Mouse (Mus musculus) erythroblast, embryonic 14.5 days (primary cell): ENCODE measurements around the gene Msi2. TPM values are rescaled to one million over a fixed set of nuclear protein-coding genes. Genes with fewer than 3 reads are reported as not detected.

Source experiments
- H3K27me3 ChIP-seq: 2 replicates; pipeline ENCODE4 v1.6.1; 2012; ENCODE audit warnings: inconsistent platforms; ENCODE audit not compliant: control insufficient read depth
- H3K36me3 ChIP-seq: 2 replicates; pipeline ENCODE4 v1.6.1; 2012; ENCODE audit warnings: mild to moderate bottlenecking, inconsistent platforms; ENCODE audit not compliant: control insufficient read depth
- H3K4me1 ChIP-seq: 2 replicates; pipeline ENCODE4 v1.6.1; 2012; ENCODE audit warnings: inconsistent platforms; ENCODE audit not compliant: control insufficient read depth
- H3K4me3 ChIP-seq: replicated peaks from 2 replicates; pipeline ENCODE3; 2012; ENCODE audit warnings: moderate library complexity, mild to moderate bottlenecking, inconsistent platforms
- H3K9me3 ChIP-seq: 2 replicates; pipeline ENCODE4 v1.6.1; 2012; ENCODE audit warnings: low read length, inconsistent platforms, mixed read lengths; ENCODE audit not compliant: control insufficient read depth
- GATA1 ChIP-seq: IDR thresholded peaks from 2 replicates; pipeline ENCODE4 v1.6.1; 2012; ENCODE audit warnings: low read length, inconsistent platforms, mixed read lengths
- TAL1 ChIP-seq: IDR thresholded peaks from 3 replicates; pipeline ENCODE4 v1.6.1; 2012; ENCODE audit warnings: low read length, inconsistent platforms, mixed read lengths
- polyA plus RNA-seq: library from polyadenylated mRNA; stranded (reverse); fragments of >175 nt; gene quantifications from 2 replicates; pipeline ENCODE4 v1.2.3, GENCODE M21; 2012

Gene Msi2
- polyA plus RNA-seq, 1 experiment: 0.45 TPM

DNA sequence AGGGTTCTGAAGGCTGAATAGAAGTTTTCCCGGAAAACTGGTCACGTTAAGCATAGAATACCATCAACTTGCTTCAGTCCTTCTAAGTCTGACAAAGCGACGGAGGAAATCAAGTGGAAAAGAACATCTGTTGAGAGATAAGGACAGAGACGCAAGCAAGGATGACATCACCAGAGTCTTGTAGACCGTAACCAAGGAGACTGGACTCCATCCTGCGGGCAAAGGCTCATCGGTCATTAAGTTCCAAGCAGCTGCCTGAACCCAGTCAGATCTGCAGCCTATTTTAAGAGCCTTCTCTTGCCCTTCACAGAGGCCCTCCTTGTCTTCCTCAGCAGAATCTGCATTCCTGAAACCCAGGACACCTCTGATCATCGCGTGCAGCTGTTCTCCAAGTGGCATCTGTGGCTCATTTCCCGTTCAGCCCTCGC is 113.2 kb downstream of the Msi2 start:
- no peaks in the 10 kb centered on the region for H3K9me3 ChIP-seq
- H3K27me3 ChIP-seq: no peaks in the 10 kb centered on the region
- peaks cover 36% of the 10 kb centered on the region for H3K4me1 ChIP-seq
- no peak for TF ChIP-seq TAL1
- TF ChIP-seq GATA1: no peak
- no peak overlapping the region for H3K4me3 ChIP-seq
- H3K36me3 ChIP-seq: no peaks in the 10 kb centered on the region; the same call in 1 of the 2 replicates

DNA sequence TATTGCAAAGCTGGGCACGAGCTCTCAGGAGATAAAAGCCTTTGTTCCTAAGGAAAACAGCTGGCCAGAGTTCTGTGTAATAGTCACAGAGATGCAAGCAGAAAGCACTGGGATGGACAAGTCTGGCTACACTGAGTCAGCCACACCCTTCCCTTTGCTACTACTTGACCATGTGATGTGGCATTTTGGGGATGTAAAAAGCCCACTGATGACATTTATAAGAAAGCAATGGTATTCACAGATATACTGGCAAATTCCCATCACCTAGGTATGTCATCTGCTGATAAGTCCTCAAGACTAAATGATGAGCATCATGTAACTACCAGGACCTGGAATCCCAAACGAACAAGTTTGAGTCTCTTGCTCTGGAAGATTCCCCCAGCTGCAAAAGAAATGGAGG is 113.7 kb downstream of the Msi2 start:
- Histone ChIP-seq H3K36me3 (no peaks in the 10 kb centered on the region; the same call in 1 of the 2 replicates), H3K4me3 (no peak overlapping the region), H3K4me1 (peaks cover 36% of the 10 kb centered on the region), H3K9me3 (no peaks in the 10 kb centered on the region), H3K27me3 (no peaks in the 10 kb centered on the region)
- TF ChIP-seq TAL1 (no peak), GATA1 (no peak)

DNA sequence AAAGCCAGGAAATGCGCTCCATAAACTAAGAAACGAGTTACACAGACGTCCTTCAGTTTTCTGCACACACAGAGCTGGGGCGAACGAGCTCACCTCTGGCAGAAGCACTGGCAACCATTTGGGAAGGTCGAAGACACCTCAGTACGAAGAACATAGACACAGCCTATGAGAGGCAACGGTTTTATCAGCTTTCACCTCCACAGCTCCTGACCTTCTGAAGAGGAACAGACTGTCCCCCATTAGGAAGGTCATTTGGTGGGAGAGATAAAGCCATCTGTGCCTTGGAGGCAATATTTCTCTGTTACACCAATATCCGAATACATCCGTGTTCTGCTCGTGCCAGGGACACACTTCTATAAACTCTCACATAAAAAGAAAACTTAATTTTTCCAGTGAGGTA is 114.9 kb downstream of the Msi2 start:
- TF ChIP-seq GATA1 (no peak), TAL1 (no peak)
- Histone ChIP-seq H3K36me3 (no peaks in the 10 kb centered on the region; the same call in 1 of the 2 replicates), H3K4me1 (peaks cover 31% of the 10 kb centered on the region), H3K9me3 (no peaks in the 10 kb centered on the region), H3K4me3 (no peak overlapping the region), H3K27me3 (no peaks in the 10 kb centered on the region)

DNA sequence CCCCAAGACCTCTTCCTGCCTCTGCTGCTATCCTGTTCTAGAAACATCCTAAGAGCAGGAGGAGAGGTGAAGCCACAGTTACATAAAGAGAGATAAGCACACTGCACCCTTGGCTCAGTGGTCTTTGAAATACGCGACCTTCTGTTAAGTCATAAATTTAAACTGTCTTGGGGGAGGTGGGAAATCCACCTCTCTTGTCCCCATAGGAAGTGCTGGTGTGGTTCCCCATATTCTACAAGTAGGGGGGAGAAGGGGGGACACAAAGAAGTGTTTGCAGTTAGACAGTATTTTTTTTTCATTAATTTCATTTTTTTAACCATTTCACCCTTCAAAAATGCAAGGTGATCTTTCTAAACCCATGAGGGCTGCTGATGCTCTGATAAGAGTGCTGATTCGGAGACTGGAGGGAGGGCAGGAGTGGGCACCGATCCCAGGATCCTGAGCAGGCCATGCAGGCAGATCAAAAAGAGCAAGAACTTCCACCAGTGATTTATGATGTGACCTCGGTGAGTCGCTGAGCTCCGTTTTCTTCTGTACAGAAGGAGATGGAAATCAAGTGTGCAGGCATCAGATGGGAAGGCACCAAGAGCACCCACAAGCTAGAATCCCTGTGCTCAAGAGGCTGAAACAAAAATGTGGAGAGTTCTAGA is 115.7 kb downstream of the Msi2 start:
- H3K4me1 ChIP-seq: peaks cover 27% of the 10 kb centered on the region
- no peaks in the 10 kb centered on the region for H3K9me3 ChIP-seq
- H3K36me3 ChIP-seq: no peaks in the 10 kb centered on the region; the same call in 1 of the 2 replicates
- no peaks in the 10 kb centered on the region for H3K27me3 ChIP-seq
- no peak overlapping the region for H3K4me3 ChIP-seq
- TF ChIP-seq TAL1 (no peak), GATA1 (no peak)

DNA sequence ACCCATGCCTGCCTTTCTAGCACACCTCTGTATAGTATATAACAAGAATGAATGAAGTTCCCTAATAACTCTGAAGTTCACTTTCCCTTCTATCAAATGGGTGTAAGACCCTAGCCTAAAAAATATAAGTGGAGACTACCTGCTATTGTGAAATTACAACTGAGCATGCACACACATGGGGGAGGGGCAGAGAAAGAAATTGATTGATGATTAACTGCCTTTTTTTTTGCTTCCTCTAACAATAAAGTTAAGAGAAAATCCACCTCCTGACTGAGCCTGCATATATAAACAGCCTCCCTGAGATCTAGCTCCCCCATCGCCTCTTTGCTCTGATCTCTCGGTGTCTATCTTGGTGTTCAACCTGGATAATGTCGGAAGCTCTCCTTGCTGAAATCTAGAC is 118.1 kb downstream of the Msi2 start:
- H3K36me3 ChIP-seq: no peaks in the 10 kb centered on the region; the same call in 1 of the 2 replicates
- H3K9me3 ChIP-seq: no peaks in the 10 kb centered on the region
- no peaks in the 10 kb centered on the region for H3K27me3 ChIP-seq
- TF ChIP-seq TAL1 (no peak), GATA1 (no peak)
- peaks cover 23% of the 10 kb centered on the region for H3K4me1 ChIP-seq
- H3K4me3 ChIP-seq: no peak overlapping the region

DNA sequence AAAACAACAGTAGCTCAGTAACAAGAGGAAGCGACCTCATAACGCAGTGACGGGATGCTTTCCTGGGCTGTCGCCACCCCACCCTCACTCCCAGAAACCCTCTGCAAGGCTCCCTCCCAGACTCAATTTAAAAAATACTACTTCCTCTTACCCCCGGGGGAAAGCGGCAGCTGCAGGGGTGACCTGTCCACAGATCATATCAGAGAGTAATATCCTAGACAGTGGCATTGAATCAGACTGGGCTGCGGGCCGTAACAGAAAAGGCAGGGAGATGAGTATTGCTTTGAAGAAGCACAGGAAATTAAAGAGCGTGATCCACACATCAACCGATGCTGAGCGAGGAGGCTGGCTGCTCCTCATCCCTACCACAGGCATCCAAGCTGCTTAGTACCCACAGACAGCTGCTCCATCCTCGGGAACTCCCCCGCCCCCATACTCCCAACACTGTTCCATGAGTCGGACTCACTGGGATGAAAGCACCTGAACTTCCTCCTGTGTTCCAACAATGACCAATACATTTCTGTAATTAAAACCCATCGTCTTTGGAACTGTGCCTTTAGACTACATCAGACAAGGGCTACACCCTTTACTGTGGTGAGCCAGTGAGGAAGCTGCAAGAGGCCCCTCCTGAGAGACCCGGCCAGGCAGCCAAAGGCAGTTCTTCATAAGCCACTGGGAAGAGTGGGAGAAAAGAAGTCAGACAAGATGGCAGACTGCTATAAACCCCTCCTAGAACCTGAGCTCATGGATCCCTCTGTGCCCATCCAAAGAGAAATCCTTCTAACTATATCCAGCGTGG is 118.8 kb downstream of the Msi2 start:
- TF ChIP-seq GATA1 (no peak), TAL1 (no peak)
- Histone ChIP-seq H3K4me3 (no peak overlapping the region), H3K36me3 (peaks cover 2% of the 10 kb centered on the region; the same call in 1 of the 2 replicates), H3K27me3 (no peaks in the 10 kb centered on the region), H3K9me3 (no peaks in the 10 kb centered on the region), H3K4me1 (peaks cover 16% of the 10 kb centered on the region)

DNA sequence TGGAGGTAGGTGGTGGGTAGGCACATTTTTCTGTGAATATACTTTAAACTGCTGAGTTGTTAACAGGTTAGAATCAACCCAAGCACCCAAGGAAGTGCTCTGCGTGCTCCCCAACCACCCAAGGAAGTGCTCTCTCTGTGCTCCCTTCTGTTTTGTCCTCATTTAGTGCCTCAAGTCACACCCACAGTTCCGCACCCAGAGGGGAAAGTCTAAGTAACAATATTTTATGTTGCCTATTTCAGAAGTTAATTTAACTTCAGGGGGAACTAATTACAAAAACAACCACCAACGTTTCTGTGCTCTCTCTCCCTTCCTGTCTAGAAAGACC is 119.5 kb downstream of the Msi2 start:
- H3K27me3 ChIP-seq: no peaks in the 10 kb centered on the region
- peaks cover 2% of the 10 kb centered on the region; the same call in 1 of the 2 replicates for H3K36me3 ChIP-seq
- H3K4me3 ChIP-seq: no peak overlapping the region
- no peaks in the 10 kb centered on the region for H3K9me3 ChIP-seq
- TF ChIP-seq TAL1 (no peak), GATA1 (no peak)
- peaks cover 10% of the 10 kb centered on the region for H3K4me1 ChIP-seq

DNA sequence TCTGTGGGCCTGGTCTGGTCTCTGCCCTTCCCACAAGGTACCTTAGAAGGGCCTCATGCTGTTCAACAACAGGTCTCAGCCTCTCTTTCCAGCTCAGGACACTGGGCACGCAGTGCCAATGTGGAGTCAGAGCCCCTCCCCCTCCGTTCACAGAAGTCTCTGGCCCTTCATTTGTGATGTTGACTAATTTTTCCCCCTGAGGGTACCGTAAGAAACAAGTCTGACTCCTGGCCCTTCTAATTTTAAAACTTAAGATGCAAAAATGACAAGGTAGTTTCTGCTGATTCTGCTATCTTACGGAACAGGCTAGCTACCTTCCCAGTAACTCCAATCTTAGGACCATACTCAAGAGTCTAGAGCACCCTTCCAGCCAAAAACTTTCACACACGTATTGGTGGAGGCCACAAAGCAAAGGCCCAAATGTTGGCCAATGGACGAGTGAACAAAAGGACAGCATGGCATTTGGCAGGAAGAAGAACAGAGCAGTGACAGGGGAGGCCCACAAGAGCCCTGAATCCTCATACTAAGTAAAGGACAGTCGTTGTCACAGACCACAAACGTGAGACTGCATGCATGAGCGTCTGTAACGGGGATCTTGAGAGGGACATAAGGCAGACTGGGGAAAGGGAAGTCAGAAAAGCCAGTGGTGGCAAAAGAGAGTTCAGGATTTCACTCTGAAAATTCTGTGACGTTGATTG is 120.0 kb downstream of the Msi2 start:
- no peak overlapping the region for H3K4me3 ChIP-seq
- H3K36me3 ChIP-seq: peaks cover 2% of the 10 kb centered on the region; the same call in 1 of the 2 replicates
- no peaks in the 10 kb centered on the region for H3K9me3 ChIP-seq
- TF ChIP-seq GATA1: no peak
- TF ChIP-seq TAL1: no peak
- H3K4me1 ChIP-seq: peaks cover 9% of the 10 kb centered on the region
- no peaks in the 10 kb centered on the region for H3K27me3 ChIP-seq

DNA sequence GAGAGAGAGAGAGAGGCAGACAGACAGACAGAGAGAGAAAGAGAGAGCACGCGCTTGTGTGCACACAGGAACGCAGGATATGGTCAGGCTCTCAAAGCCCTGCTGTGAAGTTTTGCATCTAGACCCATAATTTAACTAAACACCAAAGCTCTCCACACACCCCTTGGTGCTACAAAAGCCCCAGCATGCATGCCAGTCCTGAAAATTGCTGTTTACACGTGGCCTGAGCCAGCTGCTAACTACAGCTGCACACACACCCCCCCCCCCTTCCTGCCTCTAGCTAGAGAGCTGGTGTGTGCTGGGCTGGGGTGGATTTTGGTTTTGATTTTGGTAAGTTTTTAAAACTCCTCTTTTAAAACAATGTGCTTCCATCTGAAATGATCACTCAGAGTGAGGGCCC is 122.7 kb downstream of the Msi2 start:
- no peaks in the 10 kb centered on the region for H3K9me3 ChIP-seq
- peaks cover 6% of the 10 kb centered on the region for H3K4me1 ChIP-seq
- no peaks in the 10 kb centered on the region for H3K27me3 ChIP-seq
- no peak for TF ChIP-seq TAL1
- TF ChIP-seq GATA1: no peak
- peaks cover 2% of the 10 kb centered on the region; the same call in 1 of the 2 replicates for H3K36me3 ChIP-seq
- no peak overlapping the region for H3K4me3 ChIP-seq
